Mouse (Mus musculus) embryonic facial prominence, embryonic 10.5 days (tissue): ENCODE measurements around the gene Bub3. TPM values are rescaled to one million over a fixed set of nuclear protein-coding genes. Genes with fewer than 3 reads are reported as not detected.

Experiments used
- DNase-seq: peaks from one replicate; pipeline ENCODE4 v3.0.0-alpha.2; 2017; ENCODE audit warnings: low spot score
- H3K27ac ChIP-seq: fragments of 300-500 bp; sonication (generic); replicated peaks from 2 replicates; pipeline ENCODE4 v1.5.1; 2016; ENCODE audit warnings: mild to moderate bottlenecking
- H3K27me3 ChIP-seq: fragments of 300-500 bp; sonication (generic); replicated peaks from 2 replicates; pipeline ENCODE4 v1.6.1; 2016; ENCODE audit warnings: low read depth, mild to moderate bottlenecking; ENCODE audit not compliant: poor library complexity, severe bottlenecking
- H3K36me3 ChIP-seq: fragments of 300-500 bp; sonication (generic); replicated peaks from 2 replicates; pipeline ENCODE4 v1.6.1; 2016; ENCODE audit warnings: mild to moderate bottlenecking, moderate library complexity
- H3K4me1 ChIP-seq: fragments of 300-500 bp; sonication (generic); 2 replicates; pipeline ENCODE4 v1.6.1; 2016
- H3K4me3 ChIP-seq: fragments of 300-500 bp; sonication (generic); 2 replicates; pipeline ENCODE4 v1.5.1; 2016; ENCODE audit warnings: mild to moderate bottlenecking, moderate library complexity
- H3K9me3 ChIP-seq: fragments of 300-500 bp; sonication (generic); 2 replicates; pipeline ENCODE4 v1.6.1; 2016; ENCODE audit warnings: mild to moderate bottlenecking
- WGBS: fragments of 180-500 bp; shearing (Covaris S2); methylation state at CpG from one replicate; pipeline ENCODE4 v1.1.7; 2016; 5-methylcytosine and 5-hydroxymethylcytosine counted together
- polyA plus RNA-seq: library from polyadenylated mRNA; unstranded; fragments of >200 nt; fragmentation: Nextera tagmentation; extraction: Ambion mirVana; gene quantifications from 2 replicates; pipeline ENCODE4 v1.2.1, GENCODE M21; 2016

The Bub3 gene
- 312 and 325 TPM in 2 replicates for polyA plus RNA-seq

GRCm38 (mm10) chr7:131559986-131560696 is at the start of gene Bub3:
Bub3 (plus strand) TSS chr7:131560222.
- peaks cover 35% of the 10 kb centered on the region for H3K36me3 ChIP-seq

DNA sequence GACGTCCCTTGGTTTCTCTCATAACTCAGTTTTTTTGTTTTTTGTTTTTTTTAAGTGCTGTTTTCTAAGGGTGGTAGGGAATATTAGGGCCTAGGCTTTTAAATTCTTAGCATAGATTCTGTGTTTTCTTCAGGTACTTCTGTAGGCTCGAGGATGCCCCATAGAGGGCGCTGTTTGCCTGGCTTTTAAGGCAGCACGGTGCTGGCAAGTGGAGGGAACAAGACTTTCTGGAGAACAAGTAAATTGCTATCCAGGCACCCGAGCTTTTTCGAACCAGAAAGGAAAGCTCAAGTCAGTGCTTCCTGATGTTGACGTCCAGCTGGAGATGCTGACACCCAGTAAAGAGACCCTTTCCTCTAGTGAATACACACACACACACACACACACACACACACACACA is 20.0 kb upstream of the Bub3 start:
- no peak overlapping the region for H3K4me3 ChIP-seq
- peaks cover 91% of the 10 kb centered on the region for H3K27me3 ChIP-seq
- DNase-seq: peak; percentile 90
- no peaks in the 10 kb centered on the region for H3K9me3 ChIP-seq
- H3K36me3 ChIP-seq: no peaks in the 10 kb centered on the region
- H3K4me1 ChIP-seq: peaks cover 33% of the 10 kb centered on the region
- H3K27ac ChIP-seq: no peak overlapping the region
- 0% methylated on average over 7 of the region's 7 CpGs for WGBS

More at GRCm38 (mm10) chr7:131559986-131560696, at the start of gene Bub3:
- WGBS: under 1% methylated on average over 51 of the region's 51 CpGs
- Histone ChIP-seq H3K9me3 (no peaks in the 10 kb centered on the region), H3K27me3 (peaks cover 45% of the 10 kb centered on the region), H3K4me3 (peak within 1 kb of the TSS; percentile 78), H3K27ac (peak within 1 kb of the TSS; percentile 99), H3K4me1 (peaks cover 41% of the 10 kb centered on the region)
- peak; percentile 92 for DNase-seq

DNA sequence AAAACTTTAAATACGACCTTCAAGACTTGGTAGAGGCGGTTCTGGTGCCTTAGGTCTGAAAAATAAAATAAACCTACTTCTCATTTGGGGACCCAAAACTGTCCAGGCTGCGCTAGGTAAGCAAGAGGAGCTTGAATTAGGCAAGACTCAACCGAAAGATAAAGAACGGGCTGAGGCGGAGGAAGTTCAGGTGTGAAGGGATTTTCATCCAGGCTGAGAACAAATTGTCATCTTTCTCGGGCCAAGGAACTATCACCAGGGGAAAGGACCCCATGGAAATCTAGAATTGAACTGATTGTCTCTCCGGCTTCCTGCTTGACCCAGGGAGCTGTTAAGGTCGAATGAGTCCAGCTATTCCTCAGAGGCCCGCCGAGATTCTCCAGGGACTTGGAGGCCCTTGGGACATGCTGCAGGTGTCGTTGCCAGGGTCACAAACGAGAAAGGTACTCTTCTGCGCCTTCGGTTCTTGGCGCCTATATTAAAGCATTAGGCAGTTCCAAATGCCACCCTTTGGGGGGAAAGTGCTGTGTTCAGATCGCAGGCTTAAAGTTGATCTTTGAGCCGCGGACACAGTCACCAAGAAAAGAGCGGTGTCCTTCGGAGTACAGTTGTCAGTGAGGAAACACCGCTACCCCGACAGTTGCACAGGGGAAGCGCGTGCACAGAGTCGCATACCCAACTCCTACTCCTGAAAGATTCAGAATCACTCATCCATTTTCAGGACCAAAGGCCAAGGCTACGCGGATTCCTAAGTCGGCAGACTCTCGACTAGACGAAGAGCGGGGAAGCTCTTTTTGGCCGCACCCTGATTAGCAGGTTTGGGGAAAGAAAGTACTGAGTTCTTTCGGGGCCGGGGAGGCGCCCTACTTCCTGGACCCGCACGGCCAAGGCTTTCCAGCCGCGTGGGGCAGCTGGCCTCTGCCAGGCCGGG is 18.6 kb upstream of the Bub3 start:
- Histone ChIP-seq H3K4me3 (peak overlapping the region; percentile 56), H3K9me3 (no peaks in the 10 kb centered on the region), H3K36me3 (no peaks in the 10 kb centered on the region), H3K27me3 (peaks cover 100% of the 10 kb centered on the region), H3K4me1 (peaks cover 33% of the 10 kb centered on the region), H3K27ac (no peak overlapping the region)
- WGBS: 1% methylated on average over 41 of the region's 41 CpGs
- DNase-seq: no peak

DNA sequence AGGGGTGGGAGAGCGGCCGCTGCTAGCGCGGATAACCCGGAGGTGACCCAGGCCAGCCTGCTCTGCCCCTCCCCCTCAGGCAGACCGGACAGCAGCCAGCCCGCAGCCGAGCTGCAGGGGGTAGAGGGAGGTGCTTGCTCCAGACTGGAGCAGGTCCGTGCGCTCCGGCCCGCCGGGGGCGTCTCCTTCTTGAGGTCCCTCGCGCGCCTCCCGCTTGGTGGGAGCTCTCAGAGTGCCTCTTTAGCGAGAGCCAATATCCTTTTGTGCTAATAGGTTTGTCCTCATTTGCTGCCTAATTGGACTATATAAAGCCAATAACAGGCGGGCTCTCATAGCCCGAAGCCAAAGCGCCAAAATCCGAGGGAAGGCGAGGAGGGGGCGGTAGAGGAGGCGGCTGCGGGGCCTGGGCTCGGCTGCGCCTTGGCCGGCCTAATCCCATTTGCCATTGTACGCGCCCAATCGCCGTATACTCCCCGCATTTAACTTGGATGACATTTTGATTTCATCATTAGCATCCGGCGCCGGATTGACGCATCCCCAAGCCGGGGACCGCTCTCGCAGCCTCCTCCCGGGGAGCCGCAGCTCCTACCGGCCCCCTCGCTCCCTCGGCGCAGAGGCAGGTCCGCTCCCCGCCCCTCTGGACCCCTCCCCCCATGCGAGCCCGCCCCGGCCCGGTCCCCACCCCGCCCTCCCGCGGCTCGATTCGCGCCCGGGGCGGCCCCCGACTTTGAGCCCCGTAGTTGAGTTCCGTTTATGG is 17.7 kb upstream of the Bub3 start, which contains the start of gene Hmx3:
TSS of gene Hmx3 (plus strand) at position 753 of the 757 bp plus-strand sequence.
- H3K36me3 ChIP-seq: no peaks in the 10 kb centered on the region
- H3K9me3 ChIP-seq: no peaks in the 10 kb centered on the region
- no peak within 1 kb of the TSS for H3K27ac ChIP-seq
- peaks cover 100% of the 10 kb centered on the region for H3K27me3 ChIP-seq
- peak within 1 kb of the TSS; percentile 56 for H3K4me3 ChIP-seq
- DNase-seq: peak; percentile 75
- WGBS: under 1% methylated on average over 65 of the region's 65 CpGs
- H3K4me1 ChIP-seq: peaks cover 33% of the 10 kb centered on the region

DNA sequence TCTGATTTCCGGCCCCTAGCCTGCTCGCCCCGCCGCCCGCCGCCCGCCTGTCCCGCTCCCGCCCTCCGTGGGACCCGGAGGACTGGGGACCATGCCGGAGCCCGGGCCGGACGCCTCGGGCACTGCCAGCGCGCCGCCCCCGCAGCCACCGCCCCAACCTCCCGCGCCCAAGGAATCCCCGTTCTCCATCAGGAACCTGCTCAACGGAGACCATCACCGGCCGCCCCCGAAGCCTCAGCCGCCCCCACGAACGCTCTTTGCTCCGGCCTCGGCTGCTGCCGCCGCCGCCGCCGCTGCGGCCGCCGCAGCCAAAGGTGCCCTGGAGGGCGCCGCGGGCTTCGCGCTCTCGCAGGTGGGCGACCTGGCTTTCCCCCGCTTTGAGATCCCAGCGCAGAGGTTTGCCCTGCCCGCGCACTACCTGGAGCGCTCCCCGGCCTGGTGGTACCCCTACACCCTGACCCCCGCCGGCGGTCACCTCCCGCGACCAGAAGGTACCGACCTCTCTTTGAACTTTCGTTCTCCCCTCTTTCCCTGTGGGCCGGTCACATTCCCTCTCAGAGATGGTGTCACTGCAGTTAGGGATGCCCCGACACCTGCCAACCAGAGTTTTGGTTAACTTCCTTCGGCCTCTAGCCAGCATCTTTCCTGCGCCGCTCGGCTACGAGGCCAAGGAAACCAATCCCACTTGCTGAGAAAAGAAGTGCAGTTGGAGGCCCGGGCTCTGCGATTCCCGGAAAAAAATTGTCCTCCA is 17.0 kb upstream of the Bub3 start:
- DNase-seq: peak; percentile 65
- Histone ChIP-seq H3K4me1 (peaks cover 33% of the 10 kb centered on the region), H3K9me3 (no peaks in the 10 kb centered on the region), H3K27me3 (peaks cover 100% of the 10 kb centered on the region), H3K36me3 (no peaks in the 10 kb centered on the region), H3K4me3 (peak overlapping the region; percentile 56), H3K27ac (no peak overlapping the region)
- WGBS: under 1% methylated on average over 71 of the region's 71 CpGs

- H3K4me3 ChIP-seq: peak overlapping the region; percentile 56
- peak; percentile 67 for DNase-seq
- H3K4me1 ChIP-seq: peaks cover 33% of the 10 kb centered on the region
- H3K27ac ChIP-seq: no peak overlapping the region
- no peaks in the 10 kb centered on the region for H3K36me3 ChIP-seq
- peaks cover 100% of the 10 kb centered on the region for H3K27me3 ChIP-seq
- H3K9me3 ChIP-seq: no peaks in the 10 kb centered on the region
- WGBS: under 1% methylated on average over 75 of the region's 75 CpGs
These were observed 16.2 kb upstream of the Bub3 start for GRCm38 (mm10) chr7:131543623-131544481.

- no peak overlapping the region for H3K27ac ChIP-seq
- H3K27me3 ChIP-seq: peaks cover 100% of the 10 kb centered on the region
- WGBS: 2% methylated on average over 5 of the region's 5 CpGs
- H3K4me1 ChIP-seq: peaks cover 33% of the 10 kb centered on the region
- H3K4me3 ChIP-seq: no peak overlapping the region
- no peak for DNase-seq
- no peaks in the 10 kb centered on the region for H3K36me3 ChIP-seq
- H3K9me3 ChIP-seq: no peaks in the 10 kb centered on the region
These were observed 15.2 kb upstream of the Bub3 start for GRCm38 (mm10) chr7:131544871-131545270.

GRCm38 (mm10) chr7:131545701-131546385 is 14.2 kb upstream of the Bub3 start:
- H3K27ac ChIP-seq: no peak overlapping the region
- no peaks in the 10 kb centered on the region for H3K9me3 ChIP-seq
- peaks cover 33% of the 10 kb centered on the region for H3K4me1 ChIP-seq
- no peaks in the 10 kb centered on the region for H3K36me3 ChIP-seq
- no peak overlapping the region for H3K4me3 ChIP-seq
- DNase-seq: peak; percentile 11
- 2% methylated on average over 13 of the region's 13 CpGs for WGBS
- H3K27me3 ChIP-seq: peaks cover 100% of the 10 kb centered on the region

DNA sequence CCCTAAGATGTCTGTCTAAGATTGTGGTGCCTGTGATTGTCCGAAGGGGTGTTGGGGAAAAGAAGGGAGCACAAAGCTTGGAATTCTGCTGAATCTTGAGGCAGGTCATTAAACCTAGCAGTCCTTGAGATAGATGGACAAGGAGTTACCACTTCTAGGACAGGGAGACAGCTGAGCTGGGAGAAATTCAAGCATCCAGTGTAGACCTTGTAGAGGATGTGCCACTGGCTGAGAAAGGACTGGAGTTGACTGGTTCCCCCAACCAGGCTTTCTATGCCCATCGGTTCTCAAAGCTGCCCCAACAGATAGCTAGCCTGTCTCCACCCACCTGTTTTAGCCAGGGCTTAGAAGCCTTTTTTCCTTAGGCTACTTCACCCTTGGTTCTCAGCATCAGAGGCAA is 13.6 kb upstream of the Bub3 start:
- WGBS: 2% methylated on average over 2 of the region's 2 CpGs
- H3K4me1 ChIP-seq: peaks cover 32% of the 10 kb centered on the region
- peak; percentile 21 for DNase-seq

DNA sequence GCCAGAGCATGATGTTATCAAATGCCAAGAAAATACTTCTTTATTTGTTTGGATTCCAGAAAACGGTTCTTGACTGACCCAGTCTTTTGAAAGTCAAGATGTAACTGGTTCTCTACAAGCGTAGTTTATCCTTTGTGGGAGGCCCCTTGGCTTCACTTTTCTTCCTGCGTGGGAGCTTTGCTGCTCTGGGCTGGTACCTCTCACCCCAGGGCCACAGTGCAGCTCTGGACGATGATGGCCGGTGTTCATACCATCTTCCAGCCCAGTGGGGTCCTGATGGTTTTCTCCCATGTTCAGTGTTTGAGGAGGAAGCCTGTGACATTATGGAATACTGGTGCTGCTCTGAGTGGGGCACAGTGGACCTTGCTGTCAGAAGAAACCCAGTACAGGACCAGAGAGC is 12.5 kb upstream of the Bub3 start:
- WGBS: 3% methylated on average over 5 of the region's 5 CpGs
- peak; percentile 16 for DNase-seq
- Histone ChIP-seq H3K4me1 (peaks cover 24% of the 10 kb centered on the region), H3K27me3 (peaks cover 100% of the 10 kb centered on the region), H3K36me3 (no peaks in the 10 kb centered on the region), H3K9me3 (no peaks in the 10 kb centered on the region), H3K27ac (no peak overlapping the region), H3K4me3 (no peak overlapping the region)

More for the DNA sequence above, 13.6 kb upstream of the Bub3 start:
- Histone ChIP-seq H3K27ac (no peak overlapping the region), H3K4me3 (no peak overlapping the region), H3K36me3 (no peaks in the 10 kb centered on the region), H3K9me3 (no peaks in the 10 kb centered on the region), H3K27me3 (peaks cover 100% of the 10 kb centered on the region)
